ENCODE assay signal across 26 mouse cellular contexts in genomic region chr12:55926974-55927321, GRCm38 (mm10).
DNase-seq lines count a peak whose midpoint lies in the region; ATAC-seq and TF ChIP-seq lines count a peak whose summit lies in the region.
"Had no signal": no experiment of that assay in that cellular context is flagged by ENCODE, and none has a peak within 500 bp of the region (broad histone marks: within the 10 kb centered on the region; RNA-seq: fewer than 3 reads in every experiment).

No protein-coding gene starts in this region.

- no peak for TF ChIP-seq CTCF in forebrain, postnatal 0 days (IDR thresholded peaks at IDR 0.05; ENCODE audit: low read depth)
- TF ChIP-seq CTCF in midbrain, postnatal 0 days (IDR thresholded peaks at IDR 0.05) = no peak

- peak; percentile 72 for ATAC-seq in forebrain, embryonic 11.5 days (replicated peaks; ENCODE audit: low FRiP score)
- ATAC-seq in forebrain, postnatal 0 days = no peak
- peak; percentile 57 for ATAC-seq in midbrain, embryonic 12.5 days (ENCODE audit: low FRiP score, low read depth)
- ATAC-seq in midbrain, postnatal 0 days (ENCODE audit: low FRiP score) = no peak
- ATAC-seq in forebrain, embryonic 13.5 days = peak; percentile 30; the same call in 1 of the 2 replicates
- no peak for ATAC-seq in erythroid progenitor cell, adult 5-6 weeks (replicated peaks; ENCODE audit: low FRiP score, poor library complexity, severe bottlenecking)
- ATAC-seq: hindbrain, embryonic 16.5 days; intestine, embryonic 15.5 days; Patski had no signal

- no peaks in the 10 kb centered on the region for H3K36me3 ChIP-seq in forebrain, embryonic 11.5 days (ENCODE audit: control insufficient read depth, insufficient read depth, low read length)
- H3K36me3 ChIP-seq in forebrain, postnatal 0 days (ENCODE audit: insufficient read depth) = no peaks in the 10 kb centered on the region
- no peaks in the 10 kb centered on the region for H3K36me3 ChIP-seq in midbrain, embryonic 12.5 days
- no peaks in the 10 kb centered on the region for H3K36me3 ChIP-seq in midbrain, postnatal 0 days (ENCODE audit: insufficient read depth, low read length)
- H3K36me3 ChIP-seq in forebrain, embryonic 13.5 days (ENCODE audit: poor library complexity, severe bottlenecking) = no peaks in the 10 kb centered on the region
- H3K36me3 ChIP-seq: G1E; heart, embryonic 10.5 days; heart, embryonic 13.5 days; hindbrain, embryonic 12.5 days; intestine, embryonic 15.5 days had no signal

- WGBS in forebrain, embryonic 11.5 days = 50% methylated on average over 1 of the region's 1 CpGs
- 39% methylated on average over 1 of the region's 1 CpGs for WGBS in forebrain, postnatal 0 days
- 59% methylated on average over 1 of the region's 1 CpGs for WGBS in midbrain, embryonic 12.5 days
- WGBS in midbrain, postnatal 0 days = 51% methylated on average over 1 of the region's 1 CpGs
- 31% methylated on average over 1 of the region's 1 CpGs for WGBS in forebrain, embryonic 13.5 days

- H3K27ac ChIP-seq in forebrain, embryonic 11.5 days (ENCODE audit: low read depth, low read length) = peak overlapping the region; percentile 43
- no peak overlapping the region for H3K27ac ChIP-seq in forebrain, postnatal 0 days (ENCODE audit: low read depth, low read length)
- H3K27ac ChIP-seq in midbrain, embryonic 12.5 days (replicated peaks) = 0 out of 2 replicates have a peak overlapping the region, but pooled peaks have one; percentile 49
- no peak overlapping the region for H3K27ac ChIP-seq in midbrain, postnatal 0 days (ENCODE audit: low read depth, low read length)
- no peak overlapping the region for H3K27ac ChIP-seq in forebrain, embryonic 13.5 days
- H3K27ac ChIP-seq: heart, adult 2 months; heart, embryonic 10.5 days; heart, embryonic 13.5 days; hindbrain, embryonic 12.5 days; intestine, embryonic 15.5 days had no signal

- peaks cover 2% of the 10 kb centered on the region for H3K27me3 ChIP-seq in forebrain, embryonic 11.5 days (ENCODE audit: control insufficient read depth, insufficient read depth, low read length)
- H3K27me3 ChIP-seq in forebrain, postnatal 0 days (ENCODE audit: insufficient read depth, low read length) = no peaks in the 10 kb centered on the region
- H3K27me3 ChIP-seq in midbrain, embryonic 12.5 days = peaks cover 36% of the 10 kb centered on the region
- H3K27me3 ChIP-seq in midbrain, postnatal 0 days (ENCODE audit: insufficient read depth, low read length) = peaks cover 10% of the 10 kb centered on the region
- H3K27me3 ChIP-seq in forebrain, embryonic 13.5 days = peaks cover 18% of the 10 kb centered on the region
- H3K27me3 ChIP-seq: CH12.LX; heart, embryonic 13.5 days; intestine, embryonic 15.5 days; Patski had no signal

- no peaks in the 10 kb centered on the region; the same call in 1 of the 2 replicates for H3K4me1 ChIP-seq in forebrain, embryonic 11.5 days (replicated peaks; ENCODE audit: control insufficient read depth, insufficient read depth, low read length)
- H3K4me1 ChIP-seq in forebrain, postnatal 0 days (ENCODE audit: insufficient read depth) = no peaks in the 10 kb centered on the region
- peaks cover 19% of the 10 kb centered on the region for H3K4me1 ChIP-seq in midbrain, embryonic 12.5 days
- H3K4me1 ChIP-seq in midbrain, postnatal 0 days (ENCODE audit: insufficient read depth, low read length) = no peaks in the 10 kb centered on the region
- H3K4me1 ChIP-seq in forebrain, embryonic 13.5 days = peaks cover 25% of the 10 kb centered on the region
- H3K4me1 ChIP-seq: heart, embryonic 10.5 days; heart, embryonic 13.5 days; intestine, embryonic 15.5 days had no signal

- no peak overlapping the region for H3K9ac ChIP-seq in forebrain, embryonic 11.5 days (ENCODE audit: low read length)
- no peak overlapping the region for H3K9ac ChIP-seq in forebrain, postnatal 0 days
- H3K9ac ChIP-seq in midbrain, embryonic 12.5 days (replicated peaks) = no peak overlapping the region
- no peak overlapping the region for H3K9ac ChIP-seq in midbrain, postnatal 0 days (replicated peaks; ENCODE audit: low read length, poor library complexity, severe bottlenecking)
- H3K9ac ChIP-seq in forebrain, embryonic 13.5 days = no peak overlapping the region
- H3K9ac ChIP-seq: heart, embryonic 13.5 days; hindbrain, embryonic 12.5 days; intestine, embryonic 15.5 days had no signal

- H3K4me3 ChIP-seq in forebrain, embryonic 11.5 days (ENCODE audit: low read depth, low read length) = no peak overlapping the region
- H3K4me3 ChIP-seq in forebrain, postnatal 0 days (ENCODE audit: low read depth, low read length) = no peak overlapping the region
- H3K4me3 ChIP-seq in midbrain, embryonic 12.5 days = no peak overlapping the region
- H3K4me3 ChIP-seq in midbrain, postnatal 0 days (ENCODE audit: low read depth, low read length) = no peak overlapping the region
- no peak overlapping the region for H3K4me3 ChIP-seq in forebrain, embryonic 13.5 days
- H3K4me3 ChIP-seq: heart, adult 2 months; heart, embryonic 10.5 days; heart, embryonic 13.5 days; hindbrain, embryonic 12.5 days; intestine, embryonic 15.5 days had no signal

- H3K4me2 ChIP-seq in forebrain, embryonic 11.5 days (ENCODE audit: low read depth, low read length, severe bottlenecking) = no peak overlapping the region
- H3K4me2 ChIP-seq in forebrain, postnatal 0 days (ENCODE audit: low read depth) = no peak overlapping the region
- H3K4me2 ChIP-seq in midbrain, embryonic 12.5 days (replicated peaks) = no peak overlapping the region
- H3K4me2 ChIP-seq in midbrain, postnatal 0 days (ENCODE audit: low read depth, low read length, poor library complexity, severe bottlenecking) = no peak overlapping the region
- no peak overlapping the region for H3K4me2 ChIP-seq in forebrain, embryonic 13.5 days
- H3K4me2 ChIP-seq: heart, embryonic 13.5 days; hindbrain, embryonic 12.5 days; intestine, embryonic 15.5 days had no signal

- no peaks in the 10 kb centered on the region for H3K9me3 ChIP-seq in forebrain, embryonic 11.5 days (ENCODE audit: control insufficient read depth, low read length)
- H3K9me3 ChIP-seq in forebrain, postnatal 0 days (ENCODE audit: low read length) = no peaks in the 10 kb centered on the region
- H3K9me3 ChIP-seq in midbrain, embryonic 12.5 days = no peaks in the 10 kb centered on the region
- H3K9me3 ChIP-seq in midbrain, postnatal 0 days (ENCODE audit: low read length) = no peaks in the 10 kb centered on the region
- H3K9me3 ChIP-seq in forebrain, embryonic 13.5 days (replicated peaks) = no peaks in the 10 kb centered on the region
- H3K9me3 ChIP-seq: G1E; heart, embryonic 10.5 days; heart, embryonic 13.5 days; hindbrain, embryonic 12.5 days; intestine, embryonic 15.5 days had no signal

- no peak for DNase-seq in forebrain, embryonic 11.5 days (ENCODE audit: low spot score)
- DNase-seq in forebrain, postnatal 0 days = no peak
- DNase-seq in midbrain, postnatal 0 days (ENCODE audit: low spot score) = no peak
- DNase-seq: adrenal gland, postnatal 10 days; adrenal gland, postnatal 36 days; B cell, adult 2 months; cerebellum, adult 18-20 months; cerebellum, adult 9-10 months; cerebellum, postnatal 14 days; gastrocnemius, postnatal 10 days; gastrocnemius, postnatal 36 days; heart, adult 2 months; heart, postnatal 14 days; heart, postnatal 4 days; kidney, adult 11 months had no signal

Comparison
In these comparisons a context has a peak if more than half of its experiments do, and no peak if none do; other contexts are left out.
1. ATAC-seq: peak in forebrain, embryonic 11.5 days (single experiment), midbrain, embryonic 12.5 days (single experiment) and forebrain, embryonic 13.5 days (single experiment); none in forebrain, postnatal 0 days (single experiment), midbrain, postnatal 0 days (single experiment) and erythroid progenitor cell, adult 5-6 weeks (single experiment).
2. H3K27ac ChIP-seq: peak in forebrain, embryonic 11.5 days (single experiment) and midbrain, embryonic 12.5 days (single experiment); none in forebrain, postnatal 0 days (single experiment), midbrain, postnatal 0 days (single experiment) and forebrain, embryonic 13.5 days (single experiment).